Mouse (Mus musculus): ENCODE measurements around the gene Qrich2. TPM values are rescaled to one million over a fixed set of nuclear protein-coding genes. Genes with fewer than 3 reads are reported as not detected.
"Not testable (repeated sequence)": the region's sequence is repeated elsewhere in the genome, so short reads cannot be mapped to it uniquely, and the experiment has no call there.

The Qrich2 gene
- total RNA-seq, 2 experiments from 2014 or later: not detected

GRCm38 (mm10) chr11:116490232-116491107 lies 24.4 kb upstream of the Qrich2 start:
- intact Hi-C loops (cut with DNase I): no loop called here

DNA sequence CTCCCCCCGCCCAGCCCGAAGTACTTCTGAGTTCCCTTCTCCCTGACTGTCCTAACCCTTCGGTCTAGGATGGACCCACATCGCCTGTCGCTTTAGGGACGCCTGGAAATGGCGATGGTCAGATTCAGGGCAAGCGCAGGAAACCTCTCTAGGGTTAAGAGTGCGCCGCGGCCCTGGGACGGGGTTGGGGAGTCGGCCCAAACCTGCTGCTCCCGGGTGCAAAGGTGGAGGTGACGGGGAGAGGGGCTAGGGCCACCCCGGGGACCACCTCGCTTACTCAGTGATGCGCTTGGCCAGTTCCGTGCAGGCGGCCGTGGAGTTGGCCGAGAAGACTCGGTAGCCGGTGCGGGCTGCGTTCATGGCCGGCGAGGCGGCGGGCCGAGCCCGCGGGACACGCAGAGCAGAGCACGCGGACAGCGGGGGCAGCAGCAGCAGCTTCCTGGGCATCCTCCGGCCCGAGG lies 23.8 kb upstream of the Qrich2 start:
- intact Hi-C loops (cut with DNase I): loop anchor here (10.0 kb wide), 1 partner anchor 45 kb away; the partner anchor contains the start of gene Sphk1
- DNase-seq (ENCODE audit: low spot score): no peak

More at GRCm38 (mm10) chr11:116490232-116491107, 24.4 kb upstream of the Qrich2 start:
- DNase-seq (ENCODE audit: low spot score): peak; percentile 75

DNA sequence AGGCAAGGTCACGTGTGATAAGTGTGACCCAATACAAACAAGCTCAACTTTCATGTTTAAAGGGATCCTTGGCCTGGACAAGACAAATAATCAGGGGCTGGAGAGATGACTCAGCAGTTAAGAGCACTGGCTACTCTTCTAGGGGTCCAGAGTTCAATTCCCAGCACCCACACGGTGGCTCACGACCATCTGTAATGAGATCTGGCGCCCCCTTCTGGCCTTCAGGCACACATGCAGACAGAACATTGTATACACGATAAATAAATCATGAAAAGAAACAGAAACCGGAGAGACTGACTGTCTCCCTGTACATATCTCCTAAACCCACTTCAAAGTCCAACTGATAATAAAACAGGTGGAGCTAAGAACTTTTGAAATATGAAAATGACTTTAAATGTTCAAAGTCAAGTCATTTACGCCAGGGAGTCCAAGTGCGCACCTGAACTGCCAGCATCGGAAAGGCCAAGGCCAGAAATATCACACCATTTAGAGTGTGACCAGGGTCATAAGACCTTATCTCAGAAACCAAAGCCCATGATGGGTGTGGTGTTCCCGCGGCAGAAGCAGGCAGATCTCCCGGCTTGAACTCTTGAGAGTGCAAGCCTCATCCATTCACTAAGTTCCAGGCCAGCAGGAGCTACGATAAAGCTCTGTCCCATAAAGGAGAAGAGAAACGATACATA lies 22.8 kb upstream of the Qrich2 start:
- DNase-seq (ENCODE audit: low spot score): no peak

DNA sequence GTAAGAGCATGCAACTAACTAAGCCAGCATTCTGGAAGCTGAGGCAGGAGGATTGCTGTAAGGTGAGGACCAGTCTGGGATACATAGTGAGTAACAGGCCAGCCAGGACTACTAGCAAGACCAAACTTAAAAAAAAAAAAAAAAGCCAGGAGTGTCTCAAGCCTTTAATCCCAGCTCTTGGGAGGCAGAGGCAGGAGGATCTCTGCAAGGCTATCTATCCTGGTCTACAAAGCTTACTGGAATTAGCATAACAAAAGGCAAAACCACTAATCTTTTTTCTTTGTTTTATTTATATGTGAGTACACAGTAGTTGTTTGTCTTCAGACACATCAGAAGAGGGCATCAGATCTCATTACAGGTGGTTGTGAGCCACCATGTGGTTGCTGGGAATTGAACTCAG lies 22.2 kb upstream of the Qrich2 start:
- no peak for DNase-seq (ENCODE audit: low spot score)

More for the DNA sequence above, 22.8 kb upstream of the Qrich2 start:
- intact Hi-C loops (cut with DNase I): loop anchor here (10.0 kb wide), 1 partner anchor 46 kb away; the partner anchor contains the start of gene Sphk1

DNA sequence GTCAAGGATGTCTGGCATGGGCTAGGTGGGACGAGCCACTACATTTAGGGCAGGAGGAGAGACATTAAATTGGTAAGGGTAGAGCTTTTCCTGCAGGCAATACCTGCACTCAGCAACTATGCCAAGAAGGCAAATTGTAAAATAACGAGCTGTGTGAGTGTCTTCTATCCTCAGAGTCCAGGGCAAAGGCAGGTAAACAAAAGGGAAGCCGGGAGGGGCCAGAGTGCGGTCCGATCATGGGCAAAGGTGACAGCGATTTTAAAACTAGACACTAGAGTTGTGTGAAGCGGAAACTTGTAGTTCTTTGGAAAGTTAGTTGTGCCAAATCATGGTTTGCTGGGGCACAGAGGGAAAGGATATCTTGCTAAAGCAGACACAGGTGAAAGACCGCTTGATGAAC lies 18.2 kb upstream of the Qrich2 start:
- no peak for DNase-seq (ENCODE audit: low spot score)
- intact Hi-C loops (cut with DNase I): loop anchor here (10.0 kb wide), 1 partner anchor 51 kb away; the partner anchor contains the start of gene Sphk1

More for the DNA sequence above, 22.2 kb upstream of the Qrich2 start:
- intact Hi-C loops (cut with DNase I): loop anchor here (10.0 kb wide), 1 partner anchor 47 kb away; the partner anchor contains the start of gene Sphk1

DNA sequence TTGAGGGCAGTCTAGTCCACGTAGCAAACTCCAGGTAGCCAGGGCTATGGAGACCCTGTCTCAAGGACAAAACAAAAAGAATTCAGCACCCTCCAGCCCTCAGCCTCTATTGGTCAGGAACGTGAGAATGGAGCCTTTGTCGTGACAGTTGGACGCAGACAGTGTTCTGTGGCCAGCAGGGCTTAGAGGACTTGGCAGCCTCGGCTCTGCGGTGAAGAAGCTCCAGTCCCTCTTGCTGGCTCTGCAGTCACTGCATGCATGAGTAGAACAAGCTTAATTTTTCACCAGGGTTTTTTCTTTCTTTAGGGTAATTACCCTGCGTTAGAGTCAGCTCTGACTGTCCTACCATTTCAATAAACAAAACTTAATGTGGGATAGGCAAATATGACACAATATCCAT lies 15.7 kb upstream of the Qrich2 start:
- no peak for DNase-seq (ENCODE audit: low spot score)
- intact Hi-C loops (cut with DNase I): loop anchor here (10.0 kb wide), 1 partner anchor 53 kb away; the partner anchor contains the start of gene Sphk1

GRCm38 (mm10) chr11:116480975-116481374 lies 14.9 kb upstream of the Qrich2 start:
- intact Hi-C loops (cut with DNase I): loop anchor here (10.0 kb wide), 1 partner anchor 54 kb away; the partner anchor contains the start of gene Sphk1
- DNase-seq (ENCODE audit: low spot score): no peak

- no peak for DNase-seq (ENCODE audit: low spot score)
- intact Hi-C loops (cut with DNase I): loop anchor here (10.0 kb wide), 1 partner anchor 55 kb away; the partner anchor contains the start of gene Sphk1
These were observed 13.8 kb upstream of the Qrich2 start for GRCm38 (mm10) chr11:116479832-116480231.

DNA sequence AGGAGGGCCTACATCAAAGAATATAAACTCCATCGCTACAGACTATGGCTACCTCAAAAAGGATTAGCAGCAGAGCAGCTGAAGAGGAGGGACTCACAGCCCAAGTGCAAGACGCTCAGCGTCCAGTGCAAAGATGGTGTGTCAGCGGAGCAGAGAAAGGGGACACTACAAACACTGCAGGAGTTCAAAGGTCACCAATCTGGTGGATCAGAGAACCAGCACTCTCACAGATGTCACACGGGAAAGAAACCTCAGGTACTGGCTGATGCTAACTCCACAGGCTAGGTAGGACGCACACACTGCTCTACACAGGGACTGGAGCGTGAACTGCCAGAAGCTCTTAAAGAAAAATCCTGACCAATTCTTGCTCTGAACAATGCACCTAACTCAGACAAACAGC lies 12.9 kb upstream of the Qrich2 start:
- no peak for DNase-seq (ENCODE audit: low spot score)
- intact Hi-C loops (cut with DNase I): no loop called here

DNA sequence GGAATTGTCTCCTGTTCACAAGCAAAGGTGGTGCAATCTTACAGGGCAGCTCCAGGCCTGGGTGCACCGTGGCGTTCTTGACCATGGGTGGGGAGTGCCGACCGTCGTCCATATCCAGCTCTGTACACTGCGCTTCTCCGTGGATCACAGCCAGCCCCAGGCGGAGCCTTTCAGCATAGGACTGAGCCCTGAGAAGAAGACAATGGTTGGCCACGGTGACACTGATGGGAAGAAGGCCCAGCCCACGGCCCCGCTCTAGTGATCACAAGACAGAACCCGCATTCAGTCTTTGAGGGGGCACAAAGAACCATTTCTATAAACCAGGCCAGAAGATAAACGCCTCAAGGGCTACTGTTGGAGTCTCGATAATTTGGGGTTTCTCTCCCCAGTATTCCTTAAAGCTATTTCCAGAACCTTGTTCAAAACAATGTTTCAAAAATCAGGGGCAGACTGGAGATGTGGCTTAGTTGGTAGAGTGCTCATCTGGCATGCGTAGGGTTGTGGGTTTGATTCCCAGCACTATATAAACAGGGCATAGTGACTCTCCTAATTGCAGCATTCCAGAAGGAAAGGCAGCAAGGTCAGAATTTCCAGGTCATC lies 11.2 kb upstream of the Qrich2 start:
- no peak for DNase-seq (ENCODE audit: low spot score)
- intact Hi-C loops (cut with DNase I): no loop called here

DNA sequence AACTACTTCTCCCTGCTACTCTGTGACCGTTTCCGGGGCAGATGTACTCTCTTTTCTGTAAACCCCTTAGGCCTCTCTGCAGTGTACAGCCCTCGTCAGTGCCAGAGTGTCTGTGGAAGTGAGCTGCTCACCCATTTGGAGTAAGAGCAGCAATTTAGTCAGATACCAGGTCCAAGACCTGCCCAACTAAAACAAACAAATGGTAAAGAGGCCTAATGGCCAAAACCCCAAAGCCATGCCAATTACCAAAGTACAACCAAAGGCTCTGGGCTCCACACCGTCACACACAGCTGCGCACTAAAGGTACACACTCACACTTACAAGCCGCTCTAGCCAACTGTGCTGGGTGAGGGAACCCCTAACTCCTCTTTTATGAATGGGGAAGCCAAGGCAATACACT lies 10.7 kb upstream of the Qrich2 start:
- intact Hi-C loops (cut with DNase I): no loop called here
- DNase-seq (ENCODE audit: low spot score): no peak

DNA sequence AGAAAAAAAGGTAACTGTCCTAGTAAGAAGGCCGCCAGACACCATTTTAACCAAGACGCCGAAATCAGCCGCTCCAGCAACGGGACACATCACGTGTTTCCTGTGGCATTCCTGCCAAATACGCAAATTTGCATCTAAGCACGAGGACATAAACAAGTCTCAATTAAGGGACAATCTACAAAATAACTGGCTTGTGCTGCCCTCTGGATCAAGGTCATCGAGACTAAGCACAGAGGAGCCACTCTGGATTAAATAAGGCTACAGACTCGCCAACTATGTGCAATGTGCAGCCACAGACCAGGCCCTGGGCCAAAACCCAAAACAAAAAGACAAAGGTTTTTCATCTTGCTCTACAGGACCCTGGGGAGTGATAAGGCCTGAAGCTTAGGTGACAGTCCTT lies 10.0 kb upstream of the Qrich2 start:
- DNase-seq (ENCODE audit: low spot score): no peak
- intact Hi-C loops (cut with DNase I): no loop called here

DNA sequence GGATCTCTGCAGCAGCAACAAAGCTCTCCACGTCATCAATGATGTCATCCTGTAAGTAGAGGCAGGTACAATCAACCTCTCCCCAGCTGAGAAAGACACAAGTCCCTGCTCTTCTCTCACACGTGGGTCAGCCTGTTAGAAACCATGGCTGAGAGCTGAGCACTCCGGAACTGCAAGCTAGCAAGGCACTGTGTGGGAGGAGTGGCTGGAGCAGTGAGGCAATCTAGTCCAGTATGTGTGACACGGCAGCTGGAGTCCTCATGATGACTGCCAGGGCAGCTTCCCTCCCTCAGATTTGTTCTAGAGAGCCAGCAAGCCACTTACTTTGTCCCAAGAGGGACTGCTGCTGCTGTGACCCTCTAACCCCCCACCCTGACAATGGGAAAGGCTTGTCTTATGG lies 6.2 kb upstream of the Qrich2 start:
- intact Hi-C loops (cut with DNase I): no loop called here
- DNase-seq (ENCODE audit: low spot score): no peak

GRCm38 (mm10) chr11:116470896-116471295 lies 4.9 kb upstream of the Qrich2 start:
- no peak for DNase-seq (ENCODE audit: low spot score)
- intact Hi-C loops (cut with DNase I): no loop called here

- no peak for DNase-seq (ENCODE audit: low spot score)
- intact Hi-C loops (cut with DNase I): no loop called here
These were observed 4.2 kb upstream of the Qrich2 start for GRCm38 (mm10) chr11:116470249-116470648.

- intact Hi-C loops (cut with DNase I): loop anchor here (10.0 kb wide), 1 partner anchor 324 kb away; no protein-coding TSS in a partner anchor
- DNase-seq (ENCODE audit: low spot score): not testable (repeated sequence)
These were observed 2.3 kb upstream of the Qrich2 start for GRCm38 (mm10) chr11:116468338-116468737.

GRCm38 (mm10) chr11:116463833-116464232 lies 2.2 kb downstream of the Qrich2 start:
- intact Hi-C loops (cut with DNase I): loop anchor here (1.0 to 10.0 kb wide), 3 partner anchors 145 to 319 kb away; no protein-coding TSS in a partner anchor

DNA sequence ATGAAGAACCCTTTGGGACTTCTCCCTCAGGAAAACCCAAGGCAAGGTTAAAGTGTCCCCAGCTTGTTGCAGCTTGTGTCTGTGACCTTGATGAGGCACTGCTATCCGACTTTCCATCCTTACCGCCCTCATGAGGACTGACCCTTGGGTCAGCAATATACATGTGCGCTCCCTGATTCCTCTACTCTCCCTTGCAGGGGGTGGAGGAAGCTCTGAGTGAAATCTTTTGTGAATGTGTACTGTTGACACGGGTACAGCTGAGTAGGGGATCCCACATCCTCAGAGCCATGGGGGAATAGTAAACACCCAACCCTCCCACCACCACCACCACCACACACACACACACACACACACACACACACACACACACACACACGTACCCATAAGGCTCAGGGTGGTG lies 2.7 kb downstream of the Qrich2 start:
- intact Hi-C loops (cut with DNase I): loop anchor here (5.0 to 10.0 kb wide), 2 partner anchors 236 to 319 kb away; no protein-coding TSS in a partner anchor
- no peak for DNase-seq (ENCODE audit: low spot score)

More at GRCm38 (mm10) chr11:116463833-116464232, 2.2 kb downstream of the Qrich2 start:
- DNase-seq (ENCODE audit: low spot score): peak; percentile 51

DNA sequence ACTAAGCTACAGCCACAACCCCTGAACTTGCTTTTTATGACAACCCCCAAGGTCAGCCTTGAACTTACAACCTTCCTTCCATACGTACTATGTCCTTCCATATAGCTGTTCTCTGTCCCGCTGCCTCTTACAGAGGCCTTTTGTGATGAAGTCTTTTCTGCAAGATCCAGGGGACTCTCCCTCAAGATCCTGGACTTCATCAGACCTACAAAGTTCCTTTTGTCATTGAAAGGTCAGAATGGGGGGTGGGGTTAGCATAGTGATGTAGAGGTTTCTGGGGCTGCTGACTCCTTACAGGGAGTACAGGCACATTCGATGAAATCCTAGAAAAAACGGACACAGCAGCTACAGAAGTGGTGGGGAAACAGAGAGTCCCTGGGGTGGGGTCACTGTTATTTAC lies 6.3 kb downstream of the Qrich2 start:
- no peak for DNase-seq (ENCODE audit: low spot score)
- intact Hi-C loops (cut with DNase I): loop anchor here (5.0 to 10.0 kb wide), 2 partner anchors 232 to 315 kb away; no protein-coding TSS in a partner anchor

- intact Hi-C loops (cut with DNase I): no loop called here
- DNase-seq (ENCODE audit: low spot score): no peak
These were observed 9.8 kb downstream of the Qrich2 start for GRCm38 (mm10) chr11:116456234-116456633.

Data from heart, postnatal 25 days (tissue).